Mouse (Mus musculus) liver, embryonic 16.5 days (tissue): ENCODE data around the gene Adamtsl1. TPM values are rescaled to one million over a fixed set of nuclear protein-coding genes. Genes with fewer than 3 reads are reported as not detected.

Experiments
- ATAC-seq: fragments of 200-750 bp; cut with Nextera tagmentation; 2 replicates; pipeline ENCODE4 v1.8.0; 2017; ENCODE audit warnings: low read depth, mild to moderate bottlenecking, moderate number of reproducible peaks, moderate library complexity
- H3K27ac ChIP-seq: fragments of 300-500 bp; sonication (generic); 2 replicates; pipeline ENCODE4 v1.5.1; 2014; ENCODE audit warnings: mild to moderate bottlenecking, low read length
- H3K27me3 ChIP-seq: fragments of 300-500 bp; sonication (generic); 2 replicates; pipeline ENCODE4 v1.6.1; 2014; ENCODE audit warnings: low read depth, low read length, mixed read lengths; ENCODE audit not compliant: control insufficient read depth, insufficient read depth
- H3K36me3 ChIP-seq: fragments of 300-500 bp; sonication (generic); 2 replicates; pipeline ENCODE4 v1.6.1; 2014; ENCODE audit warnings: mild to moderate bottlenecking; ENCODE audit not compliant: control insufficient read depth, insufficient read depth
- H3K4me1 ChIP-seq: fragments of 300-500 bp; sonication (generic); 2 replicates; pipeline ENCODE4 v1.6.1; 2014; ENCODE audit warnings: low read depth, low read length, mixed read lengths; ENCODE audit not compliant: control insufficient read depth
- H3K4me2 ChIP-seq: fragments of 300-500 bp; sonication (generic); 2 replicates; pipeline ENCODE4 v1.6.1; 2014; ENCODE audit warnings: low read depth, low read length, mixed read lengths
- H3K4me3 ChIP-seq: fragments of 300-500 bp; sonication (generic); 2 replicates; pipeline ENCODE4 v1.5.1; 2014; ENCODE audit warnings: low read depth, mild to moderate bottlenecking, low read length
- H3K9ac ChIP-seq: fragments of 300-500 bp; sonication (generic); 2 replicates; pipeline ENCODE4 v1.6.1; 2014; ENCODE audit warnings: low read depth, low read length
- H3K9me3 ChIP-seq: fragments of 300-500 bp; sonication (generic); replicated peaks from 2 replicates; pipeline ENCODE4 v1.6.1; 2016; ENCODE audit warnings: low read length; ENCODE audit not compliant: control insufficient read depth
- WGBS: fragments of 180-500 bp; shearing (Covaris S2); extraction: QIAGEN DNeasy Blood & Tissue Kit; methylation state at CpG from one replicate; pipeline ENCODE4 v1.1.7; 2014; ENCODE audit not compliant: insufficient replicate concordance; 5-methylcytosine and 5-hydroxymethylcytosine counted together
- polyA plus RNA-seq: library from polyadenylated mRNA; unstranded; fragments of >200 nt; fragmentation: Nextera tagmentation; extraction: Ambion mirVana; gene quantifications from 2 replicates; pipeline ENCODE4 v1.2.1, GENCODE M21; 2015

Gene Adamtsl1
- polyA plus RNA-seq, 1 experiment from 2014 or later, result 0.67 TPM

- no peak overlapping the region for H3K27ac ChIP-seq
- no peak for ATAC-seq
- WGBS, result 46% methylated on average over 10 of the region's 10 CpGs
Observed at GRCm38 (mm10) chr4:86335861-86336415, 822.0 kb downstream of the Adamtsl1 start.

GRCm38 (mm10) chr4:86337216-86337765 is 823.3 kb downstream of the Adamtsl1 start:
- Histone ChIP-seq H3K4me3 (no peak overlapping the region), H3K4me2 (no peak overlapping the region), H3K27ac (no peak overlapping the region), H3K27me3 (no peaks in the 10 kb centered on the region), H3K36me3 (no peaks in the 10 kb centered on the region), H3K9ac (no peak overlapping the region), H3K4me1 (no peaks in the 10 kb centered on the region), H3K9me3 (no peaks in the 10 kb centered on the region)
- no peak for ATAC-seq
- WGBS, result 52% methylated on average over 6 of the region's 6 CpGs

More at GRCm38 (mm10) chr4:86335861-86336415, 822.0 kb downstream of the Adamtsl1 start:
- Histone ChIP-seq H3K36me3 (no peaks in the 10 kb centered on the region), H3K27me3 (no peaks in the 10 kb centered on the region), H3K4me3 (no peak overlapping the region), H3K4me1 (no peaks in the 10 kb centered on the region), H3K4me2 (no peak overlapping the region), H3K9me3 (no peaks in the 10 kb centered on the region), H3K9ac (no peak overlapping the region)

- WGBS, result 65% methylated on average over 4 of the region's 4 CpGs
- Histone ChIP-seq H3K4me2 (no peak overlapping the region), H3K9me3 (no peaks in the 10 kb centered on the region), H3K9ac (no peak overlapping the region), H3K27me3 (no peaks in the 10 kb centered on the region), H3K27ac (no peak overlapping the region), H3K36me3 (no peaks in the 10 kb centered on the region), H3K4me1 (no peaks in the 10 kb centered on the region), H3K4me3 (no peak overlapping the region)
- no peak for ATAC-seq
Observed at GRCm38 (mm10) chr4:86349341-86349740, 835.4 kb downstream of the Adamtsl1 start.

- no peak for ATAC-seq
- Histone ChIP-seq H3K9ac (no peak overlapping the region), H3K4me1 (no peaks in the 10 kb centered on the region), H3K36me3 (no peaks in the 10 kb centered on the region), H3K9me3 (no peaks in the 10 kb centered on the region), H3K4me3 (no peak overlapping the region), H3K4me2 (no peak overlapping the region), H3K27me3 (no peaks in the 10 kb centered on the region), H3K27ac (no peak overlapping the region)
- 47% methylated on average over 4 of the region's 4 CpGs for WGBS
Observed at GRCm38 (mm10) chr4:86352121-86352520, 838.1 kb downstream of the Adamtsl1 start.

GRCm38 (mm10) chr4:86353550-86353949 is 839.6 kb downstream of the Adamtsl1 start:
- no peak for ATAC-seq
- no peaks in the 10 kb centered on the region for H3K27me3 ChIP-seq
- no peaks in the 10 kb centered on the region for H3K9me3 ChIP-seq
- H3K27ac ChIP-seq, result no peak overlapping the region
- WGBS, result 62% methylated on average over 4 of the region's 4 CpGs
- no peak overlapping the region for H3K9ac ChIP-seq
- H3K4me3 ChIP-seq, result no peak overlapping the region
- H3K36me3 ChIP-seq, result no peaks in the 10 kb centered on the region
- no peak overlapping the region for H3K4me2 ChIP-seq
- no peaks in the 10 kb centered on the region for H3K4me1 ChIP-seq

GRCm38 (mm10) chr4:86359398-86359797 is 845.4 kb downstream of the Adamtsl1 start:
- Histone ChIP-seq H3K4me3 (no peak overlapping the region), H3K9me3 (no peaks in the 10 kb centered on the region), H3K9ac (no peak overlapping the region), H3K27me3 (no peaks in the 10 kb centered on the region), H3K4me2 (no peak overlapping the region), H3K27ac (no peak overlapping the region), H3K36me3 (no peaks in the 10 kb centered on the region), H3K4me1 (no peaks in the 10 kb centered on the region)
- ATAC-seq, result no peak
- WGBS, result 63% methylated on average over 5 of the region's 5 CpGs

- Histone ChIP-seq H3K4me1 (no peaks in the 10 kb centered on the region), H3K27ac (no peak overlapping the region), H3K4me3 (no peak overlapping the region), H3K36me3 (no peaks in the 10 kb centered on the region), H3K27me3 (no peaks in the 10 kb centered on the region), H3K9me3 (no peaks in the 10 kb centered on the region), H3K4me2 (no peak overlapping the region), H3K9ac (no peak overlapping the region)
- ATAC-seq, result no peak
- WGBS, result 60% methylated on average over 8 of the region's 8 CpGs
Observed at GRCm38 (mm10) chr4:86369055-86369454, 855.1 kb downstream of the Adamtsl1 start.

GRCm38 (mm10) chr4:86373166-86373565 is 859.2 kb downstream of the Adamtsl1 start:
- Histone ChIP-seq H3K4me3 (no peak overlapping the region), H3K4me2 (no peak overlapping the region), H3K27ac (no peak overlapping the region), H3K4me1 (no peaks in the 10 kb centered on the region), H3K9ac (no peak overlapping the region), H3K36me3 (no peaks in the 10 kb centered on the region), H3K27me3 (no peaks in the 10 kb centered on the region), H3K9me3 (no peaks in the 10 kb centered on the region)
- ATAC-seq, result no peak
- 67% methylated on average over 2 of the region's 2 CpGs for WGBS

GRCm38 (mm10) chr4:86383124-86383523 is 869.2 kb downstream of the Adamtsl1 start:
- H3K27me3 ChIP-seq, result no peaks in the 10 kb centered on the region
- WGBS, result 41% methylated on average over 2 of the region's 2 CpGs
- no peak overlapping the region for H3K4me3 ChIP-seq
- no peak overlapping the region for H3K27ac ChIP-seq
- no peaks in the 10 kb centered on the region for H3K4me1 ChIP-seq
- H3K4me2 ChIP-seq, result no peak overlapping the region
- H3K9ac ChIP-seq, result no peak overlapping the region
- ATAC-seq, result no peak
- H3K9me3 ChIP-seq, result no peaks in the 10 kb centered on the region
- no peaks in the 10 kb centered on the region for H3K36me3 ChIP-seq
